Mouse (Mus musculus) right cerebral cortex, postnatal 4 days (tissue): ENCODE measurements around the gene Sytl3.
"Not testable (repeated sequence)": the region's sequence is repeated elsewhere in the genome, so short reads cannot be mapped to it uniquely, and the experiment has no call there.

Source experiments
- DNase-seq: peaks from one replicate; pipeline ENCODE4 v3.0.0-alpha.2; 2022

Gene Sytl3

GRCm38 (mm10) chr17:6647452-6647851 is 11.4 kb upstream of the Sytl3 start:
- DNase-seq: not testable (repeated sequence)

DNA sequence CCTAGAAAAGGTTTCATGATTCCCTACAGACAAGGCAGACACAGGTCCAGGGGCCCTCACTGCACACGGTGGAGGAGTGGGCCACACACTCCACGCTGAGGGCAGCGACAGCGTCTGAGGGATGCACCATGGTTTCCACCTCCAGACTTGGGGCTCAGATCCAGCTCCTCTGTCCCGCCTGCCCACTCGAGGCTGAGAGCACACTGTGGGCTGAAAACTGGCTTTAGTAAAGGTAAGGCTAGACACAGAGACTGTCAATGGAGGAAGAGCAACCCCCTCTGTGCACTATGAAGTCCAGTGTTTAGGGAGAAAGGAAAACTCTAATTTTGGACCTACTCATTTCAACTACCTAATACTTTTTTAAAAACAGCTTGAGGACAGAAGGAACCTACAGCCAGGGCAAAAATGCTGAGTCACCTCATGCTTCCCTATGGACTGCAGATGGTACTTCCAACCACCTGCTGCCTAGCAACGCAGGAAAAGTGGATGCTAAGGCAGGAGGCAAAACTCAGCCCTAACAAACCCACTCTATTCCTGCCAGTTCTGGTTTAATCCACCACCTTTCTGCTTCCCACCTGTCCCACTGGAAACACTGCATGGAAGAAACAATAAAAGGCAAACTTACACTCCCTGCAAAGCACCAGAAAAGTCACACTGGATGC is 7.9 kb upstream of the Sytl3 start:
- not testable (repeated sequence) for DNase-seq

DNA sequence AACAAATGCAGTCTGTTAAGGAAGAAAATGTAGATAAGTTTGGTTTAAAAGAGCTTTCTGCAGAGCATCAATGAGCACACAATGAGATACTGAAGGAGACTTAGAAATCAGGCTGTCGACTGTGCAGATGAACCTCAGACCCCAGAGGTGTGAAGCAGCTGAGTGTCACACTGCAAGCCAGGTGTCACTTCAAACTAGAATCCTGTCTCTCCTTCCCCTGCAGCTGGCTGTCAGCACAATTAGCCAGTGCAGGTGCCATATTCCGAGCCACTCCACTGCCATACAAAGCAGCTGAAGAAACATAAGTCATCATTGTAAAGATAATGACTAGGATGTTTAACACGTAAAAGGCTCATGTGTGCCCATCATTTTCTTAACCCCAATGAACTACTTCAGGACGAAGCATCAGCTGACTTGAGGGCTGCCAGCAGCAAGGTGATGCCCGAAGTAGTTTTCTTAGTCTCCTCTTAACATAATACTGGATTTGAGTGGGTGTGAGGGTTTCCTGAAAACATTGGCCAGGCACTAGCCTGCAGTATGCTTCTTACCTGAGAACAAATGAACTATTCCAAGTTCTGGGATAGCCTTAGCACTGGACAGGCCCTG is 5.4 kb upstream of the Sytl3 start:
- DNase-seq: not testable (repeated sequence)

GRCm38 (mm10) chr17:6655087-6655511 is 3.8 kb upstream of the Sytl3 start:
- peak; percentile 71 for DNase-seq

DNA sequence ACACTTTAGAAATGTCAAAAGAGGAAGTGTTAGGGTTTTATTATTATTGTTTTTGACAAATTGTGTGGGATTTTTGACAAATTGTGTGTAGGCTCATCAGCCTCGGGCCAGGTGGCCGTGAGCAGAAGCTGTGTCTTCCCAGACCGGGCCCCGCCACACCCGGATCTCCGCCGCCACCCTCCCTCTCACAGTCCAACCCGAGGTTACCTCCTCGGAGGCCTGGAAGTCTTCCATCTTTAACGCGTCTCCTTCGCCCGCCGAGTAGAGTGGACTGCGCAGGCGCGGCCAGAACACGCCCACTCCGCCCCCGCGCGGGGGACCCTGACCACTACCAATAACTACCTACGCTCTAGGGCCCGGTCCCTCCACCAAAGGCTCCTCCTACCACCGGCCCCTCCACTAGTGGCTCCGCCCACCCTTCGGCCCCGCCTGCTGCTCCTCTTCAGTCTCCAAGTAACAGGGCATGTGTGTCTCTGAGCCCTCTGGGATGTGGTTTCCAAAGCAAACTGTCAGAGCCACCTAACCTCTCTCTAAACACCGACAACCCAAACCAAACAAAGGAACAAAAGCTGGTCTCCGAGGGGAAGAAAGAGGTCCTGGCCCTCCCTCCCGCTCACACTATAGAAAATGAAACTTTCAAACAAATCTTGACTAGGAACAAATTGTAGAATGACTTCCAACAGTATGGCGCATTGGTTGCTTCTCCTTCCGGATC is 3.2 kb upstream of the Sytl3 start, which contains the start of gene Dynlt1f:
TSS of gene Dynlt1f (minus strand) at position 334 of the 715 bp plus-strand sequence.
- peak; percentile 47 for DNase-seq

GRCm38 (mm10) chr17:6656471-6656870 is 2.4 kb upstream of the Sytl3 start:
- not testable (repeated sequence) for DNase-seq

DNA sequence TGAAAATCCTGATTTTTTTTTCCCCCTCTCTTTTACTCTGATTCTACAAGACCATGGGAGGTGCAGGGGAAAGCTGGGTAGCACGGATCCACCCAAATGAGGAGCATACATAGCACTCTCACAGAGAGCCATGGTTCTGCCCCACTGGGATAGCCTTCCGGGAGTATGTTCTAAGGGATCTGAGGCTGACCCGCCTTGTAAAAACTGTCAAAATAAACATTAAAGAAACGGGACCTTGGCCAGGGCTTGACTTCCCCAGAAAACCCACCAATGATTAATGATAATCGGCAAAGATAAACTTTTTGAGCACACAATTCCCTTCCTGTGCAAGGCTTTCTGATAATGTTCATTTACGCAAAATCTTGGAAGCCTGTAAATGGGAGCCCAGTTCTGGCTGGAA is 1.7 kb downstream of the Sytl3 start:
- DNase-seq: not testable (repeated sequence)

DNA sequence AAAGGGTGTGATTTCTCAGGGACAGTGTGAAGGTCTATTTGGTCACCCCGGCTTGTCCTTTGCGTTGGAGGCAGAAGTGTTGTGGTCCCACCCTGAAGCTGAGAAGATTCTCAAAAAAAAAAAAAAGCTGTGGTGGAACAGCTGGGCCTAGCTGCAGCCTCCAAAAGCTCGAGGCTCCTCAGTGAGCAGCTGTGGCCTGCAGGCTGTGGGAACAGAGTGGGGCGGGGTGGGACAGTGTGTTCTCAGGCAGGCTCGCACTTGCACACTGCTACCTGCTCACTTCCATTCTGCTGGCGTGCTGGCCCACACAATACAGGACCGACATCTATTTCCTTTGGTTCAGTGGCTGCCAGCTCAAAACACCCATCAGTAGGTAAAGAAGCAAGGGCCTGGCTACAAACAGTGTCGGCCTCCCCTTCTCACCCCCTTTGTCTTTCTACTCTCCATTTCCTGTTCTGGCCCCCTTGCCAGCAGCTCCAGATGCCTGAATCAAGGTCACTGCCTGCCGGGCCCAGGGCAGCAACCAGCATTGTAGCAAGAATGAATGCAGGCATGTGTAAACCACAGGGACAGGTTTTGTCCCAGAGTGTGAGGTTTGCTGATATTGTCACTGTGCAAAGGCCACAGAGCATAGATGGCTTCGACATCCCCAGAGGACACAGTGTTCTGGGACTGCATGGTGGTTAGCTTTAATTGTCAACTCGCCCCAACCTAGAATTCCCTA is 2.4 kb downstream of the Sytl3 start:
- not testable (repeated sequence) for DNase-seq

DNA sequence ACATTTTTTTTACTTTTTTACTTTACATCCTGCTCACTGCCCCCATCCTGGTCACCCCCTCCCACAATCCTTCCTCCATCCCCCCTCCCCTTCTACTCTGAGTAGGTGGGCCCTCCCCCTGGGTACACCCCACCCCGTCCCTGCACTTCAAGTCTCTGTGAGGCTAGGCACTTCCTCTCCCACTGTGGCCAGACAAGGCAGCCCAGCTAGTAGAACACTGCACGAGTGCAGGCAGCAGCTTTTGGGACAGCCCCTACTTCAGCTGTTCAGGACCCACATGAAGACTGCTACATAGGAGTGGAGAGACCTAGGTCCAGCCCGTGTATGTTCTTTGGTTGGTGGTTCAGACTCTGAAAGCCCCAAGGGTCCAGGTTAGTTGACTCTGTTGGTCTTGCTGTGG is 3.9 kb downstream of the Sytl3 start:
- not testable (repeated sequence) for DNase-seq

DNA sequence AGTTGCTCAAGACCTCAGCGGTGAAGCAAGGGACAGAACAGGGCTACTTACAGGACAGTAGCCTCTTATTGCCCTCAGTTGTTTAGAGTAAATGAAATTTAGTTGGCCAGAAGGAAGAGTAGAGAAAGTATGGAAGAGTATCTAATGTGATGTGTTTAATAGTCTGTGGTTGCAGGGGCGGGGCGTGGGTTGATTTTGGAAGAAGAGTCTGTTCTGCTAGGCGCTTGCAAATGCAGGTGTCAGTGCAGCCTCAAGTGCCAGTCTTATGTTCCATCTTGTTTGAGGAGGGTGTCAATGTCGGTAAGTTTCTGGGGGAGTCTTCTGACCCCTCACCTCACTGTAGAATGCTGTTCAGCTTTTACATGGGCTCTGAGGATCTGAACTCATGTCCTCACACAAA is 6.5 kb downstream of the Sytl3 start:
- DNase-seq: not testable (repeated sequence)

GRCm38 (mm10) chr17:6668522-6668921 is 9.6 kb downstream of the Sytl3 start:
- DNase-seq: not testable (repeated sequence)

DNA sequence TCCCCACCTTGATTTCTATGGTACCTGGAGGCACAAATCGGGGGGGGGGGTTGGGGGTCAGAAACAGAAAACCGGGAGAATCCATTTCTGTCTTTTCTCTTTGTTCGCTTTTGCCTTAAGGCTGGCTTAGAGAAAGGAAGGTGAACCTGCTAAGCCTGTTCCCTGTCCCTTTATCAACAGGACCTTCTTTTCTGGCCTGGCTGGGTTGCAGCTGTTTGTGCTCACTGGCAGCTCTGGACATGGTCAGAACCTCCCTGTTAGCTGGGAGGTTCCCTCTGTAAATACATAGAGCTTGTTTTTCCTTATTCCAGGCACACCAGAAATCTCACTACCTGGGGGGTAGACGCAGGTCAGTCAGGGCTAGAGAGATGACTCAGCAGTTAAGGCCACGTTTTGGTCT is 15.4 kb downstream of the Sytl3 start:
- DNase-seq: not testable (repeated sequence)

DNA sequence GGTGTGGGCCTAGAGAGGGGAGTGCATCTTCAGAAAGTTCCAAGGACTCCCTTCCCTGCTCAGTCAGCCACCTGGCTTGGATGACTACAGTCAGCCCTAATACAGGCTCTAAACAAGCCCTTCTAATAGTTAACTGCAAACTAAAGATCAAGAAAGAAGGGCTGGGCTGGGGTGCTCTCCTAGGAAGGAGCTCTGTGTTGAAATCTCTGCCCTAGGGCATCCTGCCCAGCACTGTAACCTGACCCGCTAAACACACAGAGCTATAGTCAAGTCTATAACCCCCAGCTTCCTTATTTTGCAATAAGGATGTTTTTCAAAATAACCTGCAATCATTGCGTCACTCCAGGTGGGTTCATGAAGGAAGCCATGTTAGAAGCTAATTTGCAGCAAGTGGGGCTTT is 19.2 kb downstream of the Sytl3 start:
- not testable (repeated sequence) for DNase-seq

DNA sequence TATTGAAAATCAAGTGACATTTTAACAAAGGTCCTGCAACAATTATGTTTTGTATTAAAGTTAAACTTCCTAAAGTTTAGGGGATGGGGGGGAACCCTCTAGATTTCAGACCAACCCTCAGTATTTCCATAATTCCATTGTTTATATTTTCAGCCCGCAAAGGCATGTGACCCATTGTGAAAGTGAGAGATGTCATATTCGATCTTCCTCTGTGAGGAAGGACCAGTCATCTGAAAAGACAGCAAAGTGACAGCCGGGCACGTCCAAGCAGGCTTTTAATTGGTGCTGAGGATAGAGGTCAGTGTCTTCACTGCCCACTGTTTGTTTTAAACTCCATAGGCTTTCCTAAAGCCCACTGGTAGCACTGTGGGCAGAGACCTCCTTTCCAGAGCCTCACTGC is 22.8 kb downstream of the Sytl3 start:
- DNase-seq: not testable (repeated sequence)

DNA sequence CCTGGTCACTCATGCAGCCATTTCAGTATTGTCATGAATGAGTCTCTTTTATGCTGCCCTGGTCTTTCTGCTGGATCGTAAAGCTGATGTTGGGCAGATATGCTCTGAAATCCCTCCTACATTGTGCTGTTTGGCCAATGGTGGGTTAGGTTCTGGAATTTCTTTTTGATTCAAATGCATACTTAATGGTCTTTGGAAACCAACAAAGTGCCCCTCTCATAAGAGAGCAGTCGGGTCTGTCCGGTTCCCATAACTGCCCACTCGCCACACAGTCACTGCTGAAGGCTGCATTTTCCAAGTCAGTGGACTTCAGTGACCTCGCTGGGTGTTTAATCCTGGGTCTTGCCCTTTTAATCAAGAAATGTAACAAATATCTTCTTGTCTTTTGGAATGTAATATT is 24.8 kb downstream of the Sytl3 start:
- not testable (repeated sequence) for DNase-seq

DNA sequence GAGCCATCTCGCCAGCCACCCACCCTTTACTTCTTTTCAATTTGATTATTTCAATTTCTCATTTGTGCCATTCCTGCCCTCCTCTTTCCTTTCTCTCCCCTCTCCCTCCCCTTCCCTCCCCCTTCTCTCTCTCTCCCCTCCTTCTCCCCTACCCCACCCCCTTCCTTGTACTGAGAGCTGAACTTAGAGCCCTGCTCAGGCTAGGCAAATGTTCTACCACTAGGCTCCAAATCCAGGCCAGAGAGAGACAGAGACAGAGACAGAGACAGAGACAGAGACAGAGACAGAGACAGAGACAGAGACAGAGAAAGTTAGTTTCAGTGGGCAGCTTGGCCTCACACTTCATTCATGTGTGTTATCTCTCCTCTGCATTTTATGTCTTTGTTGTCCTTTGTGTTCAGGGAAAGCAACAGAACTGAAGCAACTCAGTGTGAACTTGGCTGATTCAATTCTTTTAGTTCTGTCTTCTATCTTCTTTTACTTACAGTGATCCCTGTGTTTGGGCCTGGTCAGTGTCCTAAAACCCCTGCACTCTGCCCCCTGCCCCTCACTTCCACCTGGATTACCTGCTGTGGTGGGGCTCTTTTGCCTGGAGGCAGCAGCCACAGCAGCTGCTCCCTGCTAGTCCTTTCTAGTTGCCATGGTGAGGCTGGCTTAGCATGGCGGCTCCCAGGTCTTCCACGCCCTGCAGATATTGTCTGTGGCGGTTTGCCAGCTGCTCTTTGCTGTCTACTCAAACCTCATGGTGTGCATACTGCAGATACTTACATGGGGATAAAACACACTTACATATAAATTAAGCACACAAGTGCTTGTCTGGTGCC is 25.8 kb downstream of the Sytl3 start:
- not testable (repeated sequence) for DNase-seq

GRCm38 (mm10) chr17:6685288-6685818 is 26.5 kb downstream of the Sytl3 start:
- DNase-seq: not testable (repeated sequence)

GRCm38 (mm10) chr17:6686299-6686971 is 27.5 kb downstream of the Sytl3 start:
- DNase-seq: not testable (repeated sequence)

DNA sequence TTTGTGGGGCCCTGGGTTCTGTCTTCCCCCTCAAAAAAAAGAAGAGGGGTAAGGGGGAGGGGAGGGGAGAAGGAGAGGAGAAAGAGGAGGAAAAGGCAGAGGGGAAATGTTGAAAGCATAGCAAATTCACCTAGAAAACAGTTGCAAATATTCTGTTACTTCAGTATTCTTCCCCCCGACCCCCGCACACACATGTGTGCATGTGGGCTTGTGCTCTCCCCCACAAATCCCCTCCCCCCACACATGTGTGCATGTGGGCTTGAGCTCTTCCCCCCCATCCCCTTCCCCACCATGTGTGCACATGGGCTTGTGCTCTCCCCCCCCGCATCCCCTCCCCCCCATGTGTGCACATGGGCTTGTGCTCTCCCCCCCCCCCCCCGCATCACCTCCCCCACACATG is 30.5 kb downstream of the Sytl3 start:
- not testable (repeated sequence) for DNase-seq

GRCm38 (mm10) chr17:6691596-6691995 is 32.7 kb downstream of the Sytl3 start:
- DNase-seq: peak; percentile 90

DNA sequence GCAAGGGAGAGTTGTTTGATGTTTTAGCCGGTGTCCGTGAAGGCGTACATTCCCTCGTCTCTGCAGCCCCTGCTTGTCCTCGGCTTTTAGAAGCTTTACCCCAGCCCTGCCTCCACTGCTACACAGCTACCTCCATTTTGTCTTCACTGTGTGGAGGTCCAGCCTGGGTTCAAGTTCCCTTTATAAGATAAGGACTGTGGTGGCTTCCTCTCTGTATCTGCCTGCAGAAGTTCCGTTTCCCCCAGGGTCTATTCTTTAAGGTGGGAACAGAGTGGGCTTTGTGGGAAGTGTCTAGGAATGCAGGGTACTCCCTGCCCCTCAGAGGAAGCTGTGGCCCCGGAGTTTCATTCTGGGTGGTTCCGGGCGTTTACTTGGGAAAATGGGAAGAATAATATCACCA is 36.8 kb downstream of the Sytl3 start:
- DNase-seq: not testable (repeated sequence)
